Mouse (Mus musculus) lung, embryonic 15.5 days (tissue): ENCODE data around the gene D630045J12Rik. TPM values are rescaled to one million over a fixed set of nuclear protein-coding genes. Genes with fewer than 3 reads are reported as not detected.

Experiments
- ATAC-seq: fragments of 200-750 bp; cut with Nextera tagmentation; 2 replicates; pipeline ENCODE4 v1.8.0; 2017; ENCODE audit warnings: moderate number of reproducible peaks, borderline replicate concordance; ENCODE audit not compliant: low FRiP score, low TSS enrichment; ENCODE audit errors: extremely low read depth
- H3K27ac ChIP-seq: fragments of 300-500 bp; sonication (generic); 2 replicates; pipeline ENCODE4 v1.5.1; 2015; ENCODE audit warnings: moderate library complexity, mild to moderate bottlenecking, inconsistent platforms
- H3K27me3 ChIP-seq: fragments of 300-500 bp; sonication (generic); 2 replicates; pipeline ENCODE4 v1.6.1; 2015; ENCODE audit warnings: inconsistent platforms
- H3K36me3 ChIP-seq: fragments of 300-500 bp; sonication (generic); 2 replicates; pipeline ENCODE4 v1.6.1; 2015; ENCODE audit warnings: inconsistent platforms
- H3K4me1 ChIP-seq: fragments of 300-500 bp; sonication (generic); 2 replicates; pipeline ENCODE4 v1.6.1; 2015; ENCODE audit warnings: inconsistent platforms
- H3K4me2 ChIP-seq: fragments of 300-500 bp; sonication (generic); 2 replicates; pipeline ENCODE4 v1.6.1; 2015; ENCODE audit warnings: inconsistent platforms, mild to moderate bottlenecking, moderate library complexity
- H3K4me3 ChIP-seq: fragments of 300-500 bp; sonication (generic); 2 replicates; pipeline ENCODE4 v1.5.1; 2015; ENCODE audit warnings: mild to moderate bottlenecking, inconsistent platforms
- H3K9ac ChIP-seq: fragments of 300-500 bp; sonication (generic); 2 replicates; pipeline ENCODE4 v1.6.1; 2015; ENCODE audit warnings: inconsistent platforms
- H3K9me3 ChIP-seq: fragments of 300-500 bp; sonication (generic); 2 replicates; pipeline ENCODE4 v1.6.1; 2016; ENCODE audit warnings: inconsistent platforms
- WGBS: fragments of 180-500 bp; shearing (Covaris S2); methylation state at CpG from one replicate; pipeline ENCODE4 v1.1.7; 2015; 5-methylcytosine and 5-hydroxymethylcytosine counted together
- polyA plus RNA-seq: library from polyadenylated mRNA; unstranded; fragments of >200 nt; fragmentation: Nextera tagmentation; extraction: Ambion mirVana; gene quantifications from 2 replicates; pipeline ENCODE4 v1.2.1, GENCODE M21; 2015

The D630045J12Rik gene
- polyA plus RNA-seq, 1 experiment from 2014 or later = 3.4 TPM

- no peaks in the 10 kb centered on the region for H3K9me3 ChIP-seq
- H3K4me2 ChIP-seq = no peak overlapping the region
- no peaks in the 10 kb centered on the region for H3K27me3 ChIP-seq
- WGBS = 74% methylated on average over 10 of the region's 10 CpGs
- peaks cover 11% of the 10 kb centered on the region; the same call in 1 of the 2 replicates for H3K4me1 ChIP-seq
- no peak for ATAC-seq
- peaks cover 10% of the 10 kb centered on the region; the same call in 1 of the 2 replicates for H3K36me3 ChIP-seq
- H3K4me3 ChIP-seq = no peak overlapping the region
- H3K9ac ChIP-seq = no peak overlapping the region
- H3K27ac ChIP-seq = no peak overlapping the region; the same call in 1 of the 2 replicates
Observed at GRCm38 (mm10) chr6:38181756-38182318, 72.0 kb downstream of the D630045J12Rik start.

- H3K27me3 ChIP-seq = no peaks in the 10 kb centered on the region
- H3K9me3 ChIP-seq = no peaks in the 10 kb centered on the region
- no peak overlapping the region for H3K9ac ChIP-seq
- 25% methylated on average over 5 of the region's 5 CpGs for WGBS
- no peak overlapping the region for H3K4me2 ChIP-seq
- H3K4me3 ChIP-seq = no peak overlapping the region
- peak; percentile 85 for ATAC-seq
- peaks cover 9% of the 10 kb centered on the region; the same call in 1 of the 2 replicates for H3K4me1 ChIP-seq
- peaks cover 10% of the 10 kb centered on the region; the same call in 1 of the 2 replicates for H3K36me3 ChIP-seq
- peak overlapping the region; percentile 16 for H3K27ac ChIP-seq
Observed at GRCm38 (mm10) chr6:38180669-38181068, 73.1 kb downstream of the D630045J12Rik start.

- ATAC-seq = no peak
- H3K9me3 ChIP-seq = no peaks in the 10 kb centered on the region
- peaks cover 14% of the 10 kb centered on the region; the same call in 1 of the 2 replicates for H3K36me3 ChIP-seq
- 71% methylated on average over 6 of the region's 6 CpGs for WGBS
- no peak overlapping the region for H3K9ac ChIP-seq
- H3K27me3 ChIP-seq = no peaks in the 10 kb centered on the region
- H3K4me1 ChIP-seq = 0 out of 2 replicates have a peak, but pooled peaks cover 3% of the 10 kb centered on the region
- H3K27ac ChIP-seq = no peak overlapping the region
- H3K4me3 ChIP-seq = no peak overlapping the region
- H3K4me2 ChIP-seq = no peak overlapping the region
Observed at GRCm38 (mm10) chr6:38165385-38165784, 88.4 kb downstream of the D630045J12Rik start.

GRCm38 (mm10) chr6:38164705-38165104 is 89.1 kb downstream of the D630045J12Rik start:
- Histone ChIP-seq H3K27ac (no peak overlapping the region), H3K4me2 (no peak overlapping the region), H3K9me3 (no peaks in the 10 kb centered on the region), H3K4me1 (0 out of 2 replicates have a peak, but pooled peaks cover 4% of the 10 kb centered on the region), H3K36me3 (peaks cover 12% of the 10 kb centered on the region; the same call in 1 of the 2 replicates), H3K9ac (no peak overlapping the region), H3K27me3 (no peaks in the 10 kb centered on the region), H3K4me3 (no peak overlapping the region)
- ATAC-seq = no peak
- WGBS = 79% methylated on average over 6 of the region's 6 CpGs

- ATAC-seq = no peak
- H3K36me3 ChIP-seq = peaks cover 10% of the 10 kb centered on the region; the same call in 1 of the 2 replicates
- H3K27ac ChIP-seq = no peak overlapping the region
- no peak overlapping the region for H3K4me3 ChIP-seq
- H3K9ac ChIP-seq = no peak overlapping the region
- no peak overlapping the region for H3K4me2 ChIP-seq
- H3K9me3 ChIP-seq = no peaks in the 10 kb centered on the region
- 76% methylated on average over 14 of the region's 14 CpGs for WGBS
- 0 out of 2 replicates have a peak, but pooled peaks cover 4% of the 10 kb centered on the region for H3K4me1 ChIP-seq
- no peaks in the 10 kb centered on the region for H3K27me3 ChIP-seq
Observed at GRCm38 (mm10) chr6:38162825-38163504, 90.8 kb downstream of the D630045J12Rik start.

GRCm38 (mm10) chr6:38160556-38160955 is 93.3 kb downstream of the D630045J12Rik start:
- Histone ChIP-seq H3K27me3 (no peaks in the 10 kb centered on the region), H3K4me3 (no peak overlapping the region), H3K9me3 (no peaks in the 10 kb centered on the region), H3K4me1 (0 out of 2 replicates have a peak, but pooled peaks cover 4% of the 10 kb centered on the region), H3K4me2 (no peak overlapping the region), H3K27ac (no peak overlapping the region), H3K9ac (no peak overlapping the region), H3K36me3 (0 out of 2 replicates have a peak, but pooled peaks cover 3% of the 10 kb centered on the region)
- ATAC-seq = no peak
- WGBS = 60% methylated on average over 2 of the region's 2 CpGs

- WGBS = 11% methylated on average over 3 of the region's 3 CpGs
- Histone ChIP-seq H3K4me1 (0 out of 2 replicates have a peak, but pooled peaks cover 4% of the 10 kb centered on the region), H3K9me3 (no peaks in the 10 kb centered on the region), H3K27ac (no peak overlapping the region), H3K27me3 (no peaks in the 10 kb centered on the region), H3K36me3 (0 out of 2 replicates have a peak, but pooled peaks cover 3% of the 10 kb centered on the region), H3K4me3 (no peak overlapping the region), H3K4me2 (no peak overlapping the region), H3K9ac (no peak overlapping the region)
- peak; percentile 56; the same call in 1 of the 2 replicates for ATAC-seq
Observed at GRCm38 (mm10) chr6:38160102-38160501, 93.7 kb downstream of the D630045J12Rik start.

- Histone ChIP-seq H3K4me2 (no peak overlapping the region), H3K4me3 (no peak overlapping the region), H3K9me3 (no peaks in the 10 kb centered on the region), H3K27me3 (no peaks in the 10 kb centered on the region), H3K9ac (no peak overlapping the region), H3K36me3 (0 out of 2 replicates have a peak, but pooled peaks cover 3% of the 10 kb centered on the region), H3K4me1 (0 out of 2 replicates have a peak, but pooled peaks cover 4% of the 10 kb centered on the region), H3K27ac (no peak overlapping the region)
- no peak for ATAC-seq
- WGBS = 85% methylated on average over 4 of the region's 4 CpGs
Observed at GRCm38 (mm10) chr6:38159576-38159975, 94.2 kb downstream of the D630045J12Rik start.

- no peaks in the 10 kb centered on the region for H3K9me3 ChIP-seq
- no peaks in the 10 kb centered on the region for H3K27me3 ChIP-seq
- H3K36me3 ChIP-seq = 0 out of 2 replicates have a peak, but pooled peaks cover 3% of the 10 kb centered on the region
- H3K9ac ChIP-seq = no peak overlapping the region
- 85% methylated on average over 16 of the region's 16 CpGs for WGBS
- 0 out of 2 replicates have a peak, but pooled peaks cover 4% of the 10 kb centered on the region for H3K4me1 ChIP-seq
- H3K4me3 ChIP-seq = no peak overlapping the region
- ATAC-seq = no peak
- H3K27ac ChIP-seq = no peak overlapping the region
- H3K4me2 ChIP-seq = no peak overlapping the region
Observed at GRCm38 (mm10) chr6:38157925-38158324, 95.9 kb downstream of the D630045J12Rik start.

- no peak overlapping the region for H3K4me2 ChIP-seq
- 85% methylated on average over 5 of the region's 5 CpGs for WGBS
- H3K4me3 ChIP-seq = no peak overlapping the region
Observed at GRCm38 (mm10) chr6:38156204-38156603, 97.6 kb downstream of the D630045J12Rik start.

GRCm38 (mm10) chr6:38152305-38152704 is 101.5 kb downstream of the D630045J12Rik start:
- Histone ChIP-seq H3K9me3 (no peaks in the 10 kb centered on the region), H3K27me3 (no peaks in the 10 kb centered on the region), H3K9ac (no peak overlapping the region), H3K27ac (no peak overlapping the region), H3K4me1 (0 out of 2 replicates have a peak, but pooled peaks cover 5% of the 10 kb centered on the region), H3K4me2 (no peak overlapping the region), H3K4me3 (no peak overlapping the region), H3K36me3 (0 out of 2 replicates have a peak, but pooled peaks cover 2% of the 10 kb centered on the region)
- no peak for ATAC-seq
- WGBS = 65% methylated on average over 11 of the region's 11 CpGs

More at GRCm38 (mm10) chr6:38156204-38156603, 97.6 kb downstream of the D630045J12Rik start:
- Histone ChIP-seq H3K4me1 (0 out of 2 replicates have a peak, but pooled peaks cover 4% of the 10 kb centered on the region), H3K27ac (no peak overlapping the region), H3K36me3 (0 out of 2 replicates have a peak, but pooled peaks cover 3% of the 10 kb centered on the region), H3K9ac (no peak overlapping the region), H3K27me3 (no peaks in the 10 kb centered on the region), H3K9me3 (no peaks in the 10 kb centered on the region)
- no peak for ATAC-seq
